Mouse (Mus musculus) left cerebral cortex, adult 9 months (tissue): ENCODE measurements around the gene Arhgap32.
"Not testable (repeated sequence)": the region's sequence is repeated elsewhere in the genome, so short reads cannot be mapped to it uniquely, and the experiment has no call there.

ENCODE experiments used
- DNase-seq, 2 experiments: peaks; one replicate each; pipeline ENCODE4 v3.0.0; 2022; ENCODE audit warnings: low spot score in 2 of 2

The Arhgap32 gene

GRCm38 (mm10) chr9:32115786-32116185, at the start of gene Arhgap32:
TSS of gene Arhgap32 (plus strand) at chr9:32116136.
- no peak for DNase-seq

GRCm38 (mm10) chr9:32072778-32073177, 43.2 kb upstream of the Arhgap32 start:
- DNase-seq, result no peak

GRCm38 (mm10) chr9:32088106-32088776, 27.7 kb upstream of the Arhgap32 start:
- no peak for DNase-seq

- no peak for DNase-seq
Observed at GRCm38 (mm10) chr9:32088882-32089281, 27.1 kb upstream of the Arhgap32 start.

GRCm38 (mm10) chr9:32093456-32093855, 22.5 kb upstream of the Arhgap32 start:
- no peak for DNase-seq

GRCm38 (mm10) chr9:32094351-32095120, 21.4 kb upstream of the Arhgap32 start:
- DNase-seq, result no peak

- no peak for DNase-seq
Observed at GRCm38 (mm10) chr9:32095511-32095910, 20.4 kb upstream of the Arhgap32 start.

- no peak for DNase-seq
Observed at GRCm38 (mm10) chr9:32096541-32096940, 19.4 kb upstream of the Arhgap32 start.

- no peak for DNase-seq
Observed at GRCm38 (mm10) chr9:32097123-32097522, 18.8 kb upstream of the Arhgap32 start.

- no peak for DNase-seq
Observed at GRCm38 (mm10) chr9:32098425-32099155, 17.3 kb upstream of the Arhgap32 start.

GRCm38 (mm10) chr9:32100561-32100960, 15.4 kb upstream of the Arhgap32 start:
- no peak for DNase-seq

- no peak for DNase-seq
Observed at GRCm38 (mm10) chr9:32101488-32101887, 14.4 kb upstream of the Arhgap32 start.

GRCm38 (mm10) chr9:32104670-32105069, 11.3 kb upstream of the Arhgap32 start:
- DNase-seq, result peak in 1 of 2 experiments; percentile 11

- no peak for DNase-seq
Observed at GRCm38 (mm10) chr9:32110376-32110775, 5.6 kb upstream of the Arhgap32 start.

GRCm38 (mm10) chr9:32116272-32116671, 336 bp downstream of the Arhgap32 start:
- no peak for DNase-seq

GRCm38 (mm10) chr9:32117876-32118275, 1.9 kb downstream of the Arhgap32 start:
- peak in 1 of 2 experiments; percentile 52 for DNase-seq

GRCm38 (mm10) chr9:32118433-32118832, 2.5 kb downstream of the Arhgap32 start:
- no peak for DNase-seq

- DNase-seq, result no peak
Observed at GRCm38 (mm10) chr9:32119586-32119985, 3.6 kb downstream of the Arhgap32 start.

- DNase-seq, result no peak
Observed at GRCm38 (mm10) chr9:32120162-32120561, 4.2 kb downstream of the Arhgap32 start.

GRCm38 (mm10) chr9:32121271-32121670, 5.3 kb downstream of the Arhgap32 start:
- DNase-seq, result not testable (repeated sequence)

GRCm38 (mm10) chr9:32136195-32136594, 20.3 kb downstream of the Arhgap32 start:
- DNase-seq, result no peak

- DNase-seq, result no peak
Observed at GRCm38 (mm10) chr9:32136680-32137295, 20.9 kb downstream of the Arhgap32 start.
